Mouse (Mus musculus) retina, embryonic 14.5 days (tissue): Measurements from ENCODE around the gene Akt1s1.

Experiments used
- DNase-seq: peaks from one replicate; pipeline ENCODE4 v3.0.0-alpha.2; 2015; ENCODE audit warnings: low spot score

Gene Akt1s1

DNA sequence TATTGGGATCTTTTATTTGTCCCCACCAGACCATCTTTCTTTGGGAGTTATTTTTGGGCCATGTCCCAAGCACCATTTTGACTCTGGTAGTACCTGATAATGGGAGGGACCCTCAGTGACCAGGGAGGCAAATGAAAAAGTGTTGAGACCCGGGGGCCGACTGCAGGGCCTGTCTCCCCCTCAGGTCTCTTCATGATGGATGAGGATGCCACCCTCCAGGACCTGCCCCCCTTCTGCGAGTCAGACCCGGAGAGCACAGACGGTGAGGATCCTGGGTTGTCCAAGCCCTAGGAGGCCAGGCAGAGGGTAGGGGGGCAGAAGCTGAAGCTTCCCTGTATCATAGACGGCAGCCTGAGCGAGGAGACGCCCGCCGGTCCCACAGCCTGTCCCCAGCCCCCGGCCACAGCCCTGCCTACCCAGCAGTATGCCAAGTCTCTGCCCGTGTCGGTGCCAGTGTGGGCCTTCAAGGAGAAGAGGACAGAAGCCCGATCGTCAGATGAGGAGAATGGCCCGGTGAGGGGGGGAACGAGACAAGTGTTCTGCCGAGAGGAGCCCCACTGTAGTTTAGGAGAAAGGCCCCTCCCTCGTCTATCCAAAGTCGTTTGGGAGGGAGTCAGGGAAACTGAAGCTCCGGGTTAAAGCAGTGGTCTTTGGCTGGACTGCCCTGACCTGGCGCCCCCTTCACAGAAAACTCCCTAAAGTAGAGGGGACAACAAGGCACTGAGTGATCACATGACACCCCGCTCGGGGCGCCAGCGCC, 5.0 kb downstream of the Akt1s1 start:
- no peak for DNase-seq

DNA sequence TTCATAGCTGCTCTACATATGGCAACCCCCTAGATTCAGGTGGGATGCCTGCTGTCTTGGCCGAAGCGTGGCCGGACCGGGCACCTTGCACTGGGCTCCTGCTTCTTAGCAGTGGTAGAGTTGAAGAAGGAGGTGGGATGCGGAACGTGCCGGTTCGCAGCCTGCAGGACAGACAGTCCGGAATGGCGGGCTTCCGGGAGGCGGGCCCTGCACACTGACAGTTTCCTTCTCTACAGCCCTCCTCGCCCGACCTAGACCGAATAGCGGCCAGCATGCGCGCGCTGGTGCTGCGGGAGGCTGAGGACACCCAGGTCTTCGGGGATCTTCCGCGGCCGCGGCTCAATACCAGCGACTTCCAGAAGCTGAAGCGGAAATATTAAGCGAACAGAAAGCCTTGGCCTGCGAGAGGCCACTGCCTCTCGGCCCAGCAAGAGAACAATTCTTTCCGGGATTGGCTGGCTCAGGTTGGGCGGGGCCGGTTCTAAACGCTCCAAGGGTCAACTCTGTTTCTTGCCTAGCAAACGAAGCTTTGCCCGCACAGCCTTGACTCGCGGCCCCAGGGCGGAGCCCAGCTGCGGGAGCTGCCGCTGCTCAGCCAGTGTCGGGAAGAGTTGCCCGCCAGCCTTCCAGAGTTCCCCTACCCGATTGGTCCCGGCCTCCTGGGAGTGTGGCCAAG, 5.7 kb downstream of the Akt1s1 start:
- DNase-seq: peak; percentile 78

DNA sequence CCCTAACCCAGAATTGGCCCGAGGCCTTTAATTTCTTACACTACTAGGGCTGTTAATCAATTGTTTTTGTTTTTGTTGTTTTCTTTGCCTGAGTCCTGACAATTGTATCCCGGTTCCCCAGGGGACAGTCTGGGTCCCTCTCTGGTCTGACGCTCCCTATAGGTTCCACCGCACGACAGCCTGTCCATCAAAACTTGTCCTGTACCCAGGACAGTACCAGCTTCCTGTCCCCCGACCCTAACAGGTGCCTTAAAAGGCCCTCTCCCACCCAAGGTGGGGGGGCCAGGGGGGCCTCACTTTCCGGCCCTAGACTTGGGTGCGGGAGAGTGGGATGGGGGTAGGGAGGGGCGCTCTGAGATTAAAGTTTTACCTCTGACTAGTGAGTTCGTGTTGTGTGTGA, 6.2 kb downstream of the Akt1s1 start:
- no peak for DNase-seq

DNA sequence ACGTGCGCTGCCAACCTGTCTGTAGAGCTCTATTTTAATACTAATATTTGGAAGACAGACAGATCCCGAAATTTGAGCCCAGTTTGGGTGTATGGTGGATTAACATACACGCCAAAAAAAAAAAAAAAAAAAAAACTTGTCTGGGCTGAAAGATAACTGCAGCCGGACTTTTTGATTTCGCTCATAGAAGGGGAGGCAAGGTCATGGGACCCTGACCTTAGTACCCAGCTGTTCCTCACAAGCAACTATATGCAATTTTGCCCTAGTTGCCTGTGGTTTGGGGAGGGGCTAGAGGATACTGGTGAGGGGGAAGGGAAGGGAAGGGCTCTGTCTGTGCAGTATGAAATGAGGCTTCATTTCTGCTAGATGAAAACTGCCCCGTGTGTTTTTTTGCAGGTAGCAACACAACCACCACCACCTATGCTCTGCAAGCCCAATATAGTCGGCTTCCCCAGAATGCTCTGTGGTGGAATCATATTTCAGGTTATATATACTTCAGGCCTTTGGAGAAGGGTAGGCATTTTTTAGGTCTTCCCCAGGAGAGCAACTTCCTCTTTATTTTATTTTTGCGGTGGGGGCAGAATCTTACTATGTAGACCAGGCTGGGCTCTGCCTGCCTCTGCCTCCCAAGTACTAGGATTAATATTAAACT, 7.6 kb downstream of the Akt1s1 start:
- DNase-seq: no peak

DNA sequence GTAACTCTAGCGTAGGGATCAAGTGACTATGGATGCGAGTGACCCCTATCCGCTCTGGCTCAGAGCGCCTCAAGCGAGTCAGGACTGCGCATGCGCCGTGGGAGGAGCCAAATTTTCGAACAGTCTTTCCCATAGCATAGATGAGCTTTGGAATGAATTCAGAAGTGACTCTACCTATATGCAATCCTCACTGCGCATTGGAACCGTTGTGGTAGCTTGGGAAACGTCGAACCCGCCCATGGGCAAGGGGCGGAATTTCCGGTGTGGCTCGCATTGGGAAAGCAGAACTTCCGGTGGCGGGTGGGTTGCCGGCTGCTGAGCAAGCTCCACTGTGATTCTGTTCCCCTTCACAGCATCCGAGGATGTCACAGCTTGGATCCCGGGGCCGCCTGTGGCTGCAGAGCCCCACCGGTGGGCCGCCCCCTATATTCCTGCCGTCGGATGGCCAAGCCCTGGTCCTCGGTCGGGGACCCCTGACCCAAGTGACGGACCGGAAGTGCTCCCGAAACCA, 8.3 kb downstream of the Akt1s1 start, which contains the start of gene Pnkp:
Pnkp (plus strand) TSS at position 98 of the 511 bp plus-strand sequence.
- DNase-seq: peak; percentile 88

DNA sequence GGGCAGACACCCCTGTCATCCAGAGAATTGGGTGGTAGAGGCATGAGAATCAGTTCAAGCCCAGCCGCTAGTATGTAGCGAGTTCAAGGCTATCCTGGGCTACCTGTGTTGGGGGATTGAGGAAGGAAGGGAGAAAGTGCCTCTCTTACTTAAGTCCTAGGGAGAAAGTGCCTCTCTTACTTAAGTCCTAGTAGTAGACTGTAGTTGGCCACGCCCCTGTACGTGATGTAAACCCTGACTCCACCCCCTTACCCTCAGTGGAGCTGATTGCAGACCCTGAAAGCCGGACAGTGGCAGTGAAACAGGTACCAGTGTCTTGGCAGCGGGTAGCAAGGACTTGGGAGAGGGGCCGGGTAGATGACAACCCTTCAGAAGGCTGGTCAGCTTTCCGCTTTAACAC, 9.1 kb downstream of the Akt1s1 start:
- DNase-seq: no peak

DNA sequence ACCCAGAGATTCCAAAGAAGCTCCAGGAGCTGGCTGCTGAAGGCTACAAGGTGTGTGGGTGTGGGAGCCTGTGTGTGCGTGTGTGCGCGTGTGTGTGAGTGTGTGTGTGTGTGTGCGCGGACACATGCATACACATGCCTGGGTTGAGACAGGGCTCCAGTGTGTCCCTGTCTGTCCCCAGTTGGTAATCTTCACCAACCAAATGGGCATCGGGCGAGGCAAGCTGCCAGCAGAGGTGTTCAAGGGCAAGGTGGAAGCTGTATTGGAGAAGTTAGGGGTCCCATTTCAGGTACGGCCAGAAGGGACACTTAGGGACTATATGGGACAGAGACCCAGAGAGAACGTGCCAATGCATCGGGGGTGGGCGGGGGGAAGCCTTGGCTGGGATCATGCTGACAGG, 11.1 kb downstream of the Akt1s1 start:
- no peak for DNase-seq

DNA sequence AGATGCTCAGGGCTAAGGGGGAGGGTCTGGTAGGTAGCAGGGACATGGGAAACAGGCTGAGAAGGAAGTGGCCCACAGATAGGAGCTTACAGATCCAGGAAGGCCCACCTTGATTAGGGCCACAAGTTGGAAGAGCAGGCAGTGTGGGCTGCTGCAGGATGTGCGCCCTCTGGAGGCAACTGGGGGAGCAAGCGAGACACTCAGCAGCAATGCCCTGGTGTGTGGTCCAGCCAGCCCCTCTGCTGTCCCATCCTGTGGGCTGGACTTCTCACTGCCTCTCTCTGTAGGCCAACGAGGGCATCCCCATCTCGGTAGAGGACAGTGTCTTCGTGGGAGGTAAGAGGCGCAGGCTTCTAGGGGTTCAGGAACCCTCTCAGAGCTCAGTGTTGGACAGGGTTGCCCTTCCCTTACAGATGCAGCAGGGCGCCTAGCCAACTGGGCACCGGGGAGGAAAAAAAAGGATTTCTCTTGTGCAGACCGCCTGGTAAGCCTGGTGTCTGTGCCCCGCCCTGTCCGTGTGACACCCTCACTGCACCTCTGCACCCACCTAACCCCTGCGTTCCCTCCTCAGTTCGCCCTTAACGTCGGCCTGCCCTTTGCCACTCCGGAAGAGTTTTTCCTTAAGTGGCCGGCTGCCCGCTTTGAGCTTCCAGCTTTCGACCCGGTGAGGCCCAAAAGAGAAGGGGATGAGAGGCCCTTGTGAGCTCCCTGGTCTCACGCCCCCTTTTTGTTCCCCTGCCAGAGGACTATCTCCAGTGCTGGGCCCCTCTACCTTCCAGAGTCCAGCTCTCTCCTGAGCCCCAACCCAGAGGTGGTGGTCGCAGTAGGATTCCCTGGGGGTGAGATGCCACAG, 12.0 kb downstream of the Akt1s1 start:
- peak; percentile 89 for DNase-seq

DNA sequence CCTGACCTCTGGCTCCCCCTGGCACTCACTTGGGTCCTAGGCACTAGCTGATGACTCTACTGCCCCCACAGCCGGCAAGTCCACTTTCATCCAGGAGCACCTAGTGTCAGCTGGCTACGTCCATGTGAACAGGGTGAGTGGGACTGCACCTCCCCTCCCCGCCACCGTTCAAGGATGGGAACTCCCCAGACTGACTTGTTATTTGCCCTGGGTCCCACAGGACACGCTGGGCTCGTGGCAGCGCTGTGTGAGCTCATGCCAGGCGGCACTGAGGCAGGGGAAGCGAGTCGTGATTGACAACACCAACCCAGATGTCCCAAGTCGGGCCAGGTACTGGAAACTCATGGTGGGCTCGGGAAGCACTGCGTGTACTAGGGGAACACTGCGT, 12.6 kb downstream of the Akt1s1 start:
- DNase-seq: no peak

DNA sequence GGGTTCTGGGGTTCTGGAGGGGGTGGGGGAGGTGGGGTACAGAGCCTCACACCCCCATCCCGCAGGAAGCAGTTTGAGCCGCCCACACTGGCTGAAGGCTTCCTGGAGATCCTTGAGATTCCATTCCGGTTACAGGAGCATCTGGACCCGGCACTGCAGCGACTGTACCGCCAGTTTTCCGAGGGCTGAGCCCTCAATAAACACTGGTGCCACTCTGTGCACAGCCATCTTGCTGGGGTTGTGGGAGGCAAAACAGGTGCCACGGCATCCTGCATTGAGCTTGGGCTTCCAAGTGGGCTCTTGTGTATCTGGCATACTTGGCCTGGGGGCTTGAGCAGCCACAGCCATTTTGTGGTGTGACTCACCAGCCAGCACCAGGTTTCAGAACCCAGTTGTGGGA, 13.6 kb downstream of the Akt1s1 start:
- no peak for DNase-seq

DNA sequence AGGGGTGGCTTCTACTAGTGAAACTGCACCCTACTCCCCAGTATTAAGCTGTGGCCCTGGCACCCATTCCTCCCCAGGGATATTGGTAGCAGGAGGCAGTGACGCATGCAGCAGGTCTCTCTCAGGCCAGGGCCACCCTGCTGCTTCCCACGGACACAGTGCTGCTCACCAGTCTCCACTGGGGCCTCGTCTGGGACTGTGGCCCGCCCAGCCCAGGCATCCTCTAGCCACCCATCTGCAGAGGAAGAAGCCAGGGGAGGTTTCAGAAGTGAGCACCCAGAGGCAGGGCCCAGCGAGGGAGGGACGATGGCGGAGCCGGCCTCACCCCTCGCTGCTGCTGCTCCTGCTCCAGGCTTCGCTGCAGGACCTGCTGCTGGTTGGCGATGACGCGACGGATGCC, 14.4 kb downstream of the Akt1s1 start:
- no peak for DNase-seq

DNA sequence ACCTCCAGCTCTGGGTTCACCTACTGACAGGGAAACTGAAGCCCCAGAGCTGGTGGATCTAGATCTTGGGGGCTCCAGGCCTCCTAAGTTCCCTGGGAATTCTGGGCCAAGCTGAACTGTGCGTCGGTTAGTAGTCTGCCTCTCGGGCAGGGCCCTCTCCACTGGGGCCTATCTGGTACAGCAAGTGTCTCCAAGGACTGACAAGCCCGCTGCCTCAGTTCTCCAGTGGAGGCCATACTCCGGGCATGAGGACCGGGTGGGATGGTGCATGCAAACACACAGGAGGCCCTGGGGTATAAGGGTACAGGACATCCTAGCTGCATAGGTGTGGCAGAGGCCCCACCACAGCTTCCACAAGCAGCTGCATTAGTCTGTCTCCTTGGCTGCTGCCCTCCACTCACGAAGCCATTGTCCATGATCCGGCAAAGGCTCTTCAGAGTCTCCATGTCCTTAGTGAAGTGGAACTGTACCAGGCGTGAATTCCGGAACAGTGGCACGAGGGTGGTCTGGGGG, 15.2 kb downstream of the Akt1s1 start:
- DNase-seq: no peak

DNA sequence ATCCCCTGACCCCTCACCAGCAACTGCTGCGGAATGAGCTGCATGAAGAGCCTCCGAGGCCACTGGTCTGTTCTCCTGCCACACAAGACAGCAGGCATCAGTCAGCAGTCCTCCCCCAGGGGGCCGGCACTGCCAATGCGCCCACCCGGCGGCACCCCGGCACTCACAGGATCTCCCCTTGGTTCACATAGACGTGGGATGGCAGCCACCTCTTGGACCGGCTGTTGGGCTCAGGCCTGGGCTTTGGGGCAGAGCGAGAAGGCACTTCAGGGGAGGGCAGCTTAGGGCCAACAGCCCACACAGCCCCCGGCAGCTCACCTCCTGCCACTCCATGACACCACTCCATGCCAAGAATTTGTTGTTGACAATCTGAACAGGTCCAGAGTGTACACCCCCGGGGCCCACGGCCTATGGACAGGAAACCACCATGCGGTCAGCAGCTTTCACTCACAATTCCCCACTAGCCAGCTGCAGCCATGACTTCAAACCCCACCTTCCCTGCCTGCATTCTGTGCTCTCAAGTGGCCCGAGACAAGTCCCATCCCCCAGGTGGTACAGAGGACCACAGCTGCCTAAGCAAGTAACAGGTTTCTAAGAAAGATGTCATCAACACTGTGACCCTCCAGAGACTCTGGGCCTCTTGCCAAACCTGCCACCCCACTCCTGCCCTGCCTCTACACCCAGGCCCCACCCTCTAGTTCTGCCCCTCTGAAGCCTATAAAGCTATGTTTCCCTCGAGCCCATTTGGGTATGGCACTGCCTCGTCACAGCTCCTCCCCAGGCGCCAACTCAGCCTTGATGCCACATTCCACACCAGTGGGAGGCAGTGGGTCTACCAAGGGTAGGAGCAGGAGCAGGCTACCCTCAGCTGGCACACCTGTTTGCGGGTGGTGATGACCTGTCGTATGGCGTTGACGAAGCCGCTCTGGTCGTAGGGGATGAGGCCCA, 16.1 kb downstream of the Akt1s1 start:
- no peak for DNase-seq

DNA sequence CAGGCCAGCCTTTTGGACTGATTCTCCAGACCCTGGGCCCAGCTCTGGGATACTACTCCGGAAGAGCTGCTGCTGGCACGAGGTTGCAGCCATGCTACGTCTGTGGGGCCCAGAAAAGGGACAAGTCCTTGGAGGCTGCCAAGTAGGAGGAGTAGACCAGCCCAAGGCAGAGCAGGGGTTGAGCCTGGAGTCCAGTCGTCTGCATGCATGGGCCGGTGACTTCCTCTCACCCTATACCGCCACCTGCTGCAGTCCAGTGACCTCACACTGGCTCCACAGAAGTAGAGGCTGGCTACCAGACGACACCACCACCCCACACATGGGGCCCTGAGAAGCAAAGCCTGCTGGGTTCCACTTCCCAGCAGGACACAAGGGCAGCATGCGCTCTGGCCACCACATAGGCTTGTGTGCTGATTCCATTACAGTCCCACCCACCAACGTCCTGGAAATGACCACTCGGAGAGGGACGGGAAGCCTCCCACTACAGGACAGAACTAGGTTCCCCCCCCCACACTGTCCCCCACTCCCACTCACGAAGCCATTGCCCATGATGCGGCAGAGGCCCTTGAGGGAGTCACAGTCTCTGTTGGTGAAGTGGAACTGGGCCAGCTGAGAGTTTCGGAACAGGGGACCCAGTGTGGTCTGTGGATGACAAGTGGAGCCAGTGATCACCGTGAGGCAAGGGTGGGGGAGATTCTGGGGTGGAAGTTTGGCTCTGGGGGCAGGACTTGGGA, 17.7 kb downstream of the Akt1s1 start:
- DNase-seq: peak; percentile 34

DNA sequence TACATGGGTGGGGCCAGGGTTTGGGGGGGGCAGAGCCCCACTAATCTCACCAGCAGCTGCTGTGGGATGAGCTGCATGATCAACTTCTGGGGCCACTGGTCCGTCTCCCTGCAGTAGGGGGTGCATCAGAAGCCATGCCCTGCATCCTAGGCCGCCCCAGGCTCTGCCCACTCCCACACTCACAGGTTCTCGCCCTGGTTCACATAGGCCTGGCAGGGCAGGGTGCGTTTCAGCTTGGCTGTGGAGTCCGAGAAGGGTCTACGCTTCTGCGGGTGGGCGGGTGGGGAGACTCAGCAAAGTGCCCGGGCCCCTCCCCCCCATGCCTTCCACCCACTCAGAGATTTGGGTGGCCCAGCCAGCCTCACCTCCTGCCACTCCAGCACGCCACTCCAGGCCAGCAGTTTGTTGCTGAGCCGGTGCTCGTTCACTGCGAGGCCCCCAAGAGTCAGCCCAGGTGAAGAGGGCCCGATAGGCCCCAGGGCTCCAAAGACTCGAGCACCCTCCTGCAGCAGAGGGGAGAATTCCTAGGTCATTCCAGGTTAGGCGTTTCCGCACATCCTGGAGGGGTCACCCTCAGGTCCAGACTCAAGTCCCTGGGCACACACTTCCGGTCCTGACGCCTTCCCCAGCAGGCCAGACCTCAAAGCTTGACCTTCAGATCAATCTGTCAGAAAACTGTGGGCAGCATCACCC, 18.4 kb downstream of the Akt1s1 start:
- no peak for DNase-seq

DNA sequence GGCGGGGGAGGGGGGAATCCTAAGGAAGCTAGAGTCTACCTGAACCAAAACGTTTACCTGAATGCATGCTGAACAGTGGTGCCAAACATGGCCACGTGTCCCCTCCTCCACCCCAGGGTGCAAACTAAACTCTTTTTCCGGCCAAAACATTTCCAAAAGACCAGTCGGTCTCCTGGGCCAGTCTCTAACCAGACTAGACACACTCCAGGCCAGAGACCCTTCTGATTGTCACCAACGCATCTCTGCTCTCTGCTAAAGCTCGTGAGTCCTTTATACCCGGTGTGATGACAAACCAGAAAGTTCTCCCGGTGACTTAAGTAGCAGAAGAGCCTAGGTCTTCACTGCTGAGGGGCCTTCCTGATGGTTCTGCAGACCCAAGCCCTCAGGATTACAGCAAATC, 19.0 kb downstream of the Akt1s1 start:
- DNase-seq: no peak

DNA sequence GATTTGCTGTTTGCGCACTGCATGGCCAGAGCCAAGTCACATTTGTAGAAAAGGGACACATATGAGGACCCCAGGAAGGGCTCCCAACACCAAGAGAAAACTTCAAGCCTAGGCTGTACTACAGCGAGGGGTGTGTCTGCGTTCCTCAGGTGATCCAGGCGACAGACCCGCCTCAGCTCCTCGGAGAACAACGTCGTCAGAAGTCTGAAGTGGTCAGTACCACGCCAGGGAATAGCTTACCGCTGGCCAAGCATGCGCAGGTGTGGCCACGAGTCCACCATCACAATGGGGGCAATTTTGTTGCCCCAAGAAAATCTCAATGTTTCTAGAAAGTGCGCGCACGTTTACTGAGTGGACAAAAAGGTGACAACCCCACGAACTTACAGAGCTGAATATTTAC, 19.7 kb downstream of the Akt1s1 start:
- DNase-seq: no peak

DNA sequence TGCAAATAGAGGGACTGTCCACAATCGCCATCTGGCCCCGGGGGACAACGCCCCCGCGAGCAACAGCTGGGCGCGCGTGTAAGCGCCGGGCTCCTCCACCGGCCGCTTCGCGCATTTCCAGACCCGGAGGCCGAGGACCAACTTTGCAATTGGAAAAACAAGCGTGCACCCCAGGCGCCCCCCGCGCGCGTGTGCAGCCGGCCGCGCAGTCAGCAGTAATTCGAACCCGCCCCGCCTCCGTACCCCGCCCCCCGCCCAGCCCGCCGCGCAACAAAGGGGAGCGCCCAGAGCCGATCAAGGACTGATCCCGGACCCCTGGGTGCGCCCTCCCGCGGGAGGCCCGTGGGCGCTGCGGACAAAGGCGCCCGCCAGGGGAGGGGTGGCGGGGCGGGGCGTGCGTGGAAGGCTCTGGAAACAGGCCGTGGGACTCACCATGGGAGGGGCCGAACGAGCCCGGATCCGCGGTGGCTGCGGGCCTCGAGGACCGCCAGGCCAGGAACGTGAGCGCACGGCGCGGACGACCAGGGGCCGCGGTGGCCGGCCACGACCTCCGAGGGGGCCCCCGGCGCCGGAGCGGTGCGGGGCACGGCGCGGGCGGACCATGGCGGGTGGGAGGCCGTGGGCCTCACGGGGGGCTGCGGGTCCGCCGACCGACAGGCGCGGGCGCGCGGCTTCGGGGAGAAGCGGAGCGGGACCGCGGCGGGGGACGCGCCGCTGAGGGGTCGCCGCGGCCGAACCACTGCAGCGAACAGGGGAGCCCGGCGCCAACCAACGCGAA, 20.3 kb downstream of the Akt1s1 start:
- DNase-seq: peak; percentile 67
